Mouse (Mus musculus) bone marrow, adult 2 months (tissue): ENCODE measurements around the gene Selenoo.

Experiments
- CTCF ChIP-seq: fragments of 200-500 bp; IDR thresholded peaks from 2 replicates; pipeline ENCODE4 v1.5.1; 2011; ENCODE audit warnings: low read length, control low read depth; ENCODE audit not compliant: control insufficient read depth, insufficient read depth
- POLR2A ChIP-seq: fragments of 200-500 bp; IDR thresholded peaks from 2 replicates; pipeline ENCODE4 v1.6.1; 2011; ENCODE audit warnings: low read depth, mild to moderate bottlenecking, control low read depth, low read length, borderline replicate concordance; ENCODE audit not compliant: control insufficient read depth

GRCm38 (mm10) chr15:89061761-89062517, 26.9 kb upstream of the Selenoo start:
- TF ChIP-seq POLR2A: no peak
- TF ChIP-seq CTCF: no peak
